ENCODE assay signal across 9 mouse cellular contexts in the genomic region with DNA sequence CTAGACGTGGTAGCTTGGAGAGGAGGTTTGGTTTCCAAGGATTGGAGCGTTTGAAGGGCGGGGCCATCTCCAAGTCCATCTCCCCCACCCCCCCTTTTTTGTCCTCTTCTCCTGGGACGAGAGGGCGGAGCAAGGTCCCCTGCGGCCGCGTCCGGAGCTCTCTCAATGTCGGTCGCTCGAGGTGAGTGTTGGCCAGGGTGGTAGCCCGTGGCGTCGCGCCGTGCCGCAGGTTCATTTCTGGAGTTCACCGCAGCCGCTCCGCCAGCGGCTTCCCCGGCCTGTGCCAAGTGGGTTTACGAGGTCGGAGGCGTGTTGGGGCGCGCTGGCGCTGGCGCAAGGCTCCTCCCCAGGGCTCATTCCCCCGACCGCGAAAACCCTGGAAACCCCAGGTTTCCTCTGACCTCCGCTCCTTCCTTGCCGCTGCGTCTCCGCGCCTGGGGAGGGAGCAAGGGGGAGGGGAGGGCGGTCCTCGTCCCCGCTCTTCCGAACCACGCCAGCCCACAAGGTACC. TPM values are rescaled to one million over a fixed set of nuclear protein-coding genes. Genes with fewer than 3 reads are reported as not detected.
A peak's percentile ranks its signal among the peaks of the same experiment; 100 is the strongest.
DNase-seq lines count a peak whose midpoint lies in the region; ATAC-seq and TF ChIP-seq lines count a peak whose summit lies in the region.
"Had no signal": no experiment of that assay in that cellular context is flagged by ENCODE, and none has a peak within 500 bp of the region (broad histone marks: within the 10 kb centered on the region; RNA-seq: fewer than 3 reads in every experiment).

Zfp462 (plus strand) TSS at position 128 of the 510 bp plus-strand sequence.

- peak; percentile 32 for ATAC-seq in intestine, embryonic 16.5 days
- no peak; the same call in 1 of the 2 replicates for ATAC-seq in limb, embryonic 15.5 days (ENCODE audit: insufficient number of reproducible peaks, low FRiP score, low TSS enrichment, low read depth)
- peak; percentile 34 for ATAC-seq in neural tube, embryonic 12.5 days (ENCODE audit: low FRiP score, low read depth)
- ATAC-seq in frontal cortex, adult (ENCODE audit: low TSS enrichment), result no peak

- no peak for DNase-seq in layer of hippocampus, adult 2 months (ENCODE audit: low spot score in 2 of 2)
- no peak for DNase-seq in layer of hippocampus, adult 9-10 months (ENCODE audit: low spot score)
- DNase-seq in gastrocnemius, postnatal 10 days, result peak; percentile 65

- peak within 1 kb of the TSS; percentile 82 for H3K4me2 ChIP-seq in intestine, embryonic 16.5 days (ENCODE audit: low read depth, low read length)
- H3K4me2 ChIP-seq in limb, embryonic 15.5 days, result peak within 1 kb of the TSS; percentile 89
- peak within 1 kb of the TSS; percentile 82 for H3K4me2 ChIP-seq in neural tube, embryonic 12.5 days (replicated peaks)

- H3K9ac ChIP-seq in intestine, embryonic 16.5 days (ENCODE audit: low read depth, low read length), result peak within 1 kb of the TSS; percentile 82
- peak within 1 kb of the TSS; percentile 48 for H3K9ac ChIP-seq in limb, embryonic 15.5 days
- H3K9ac ChIP-seq in neural tube, embryonic 12.5 days, result peak within 1 kb of the TSS; percentile 95

- H3K27ac ChIP-seq in layer of hippocampus, adult 2 months, result peak within 1 kb of the TSS; percentile 68
- H3K27ac ChIP-seq in brown adipose tissue, adult 24 weeks (replicated peaks; ENCODE audit: low read depth, low read length), result peak within 1 kb of the TSS; percentile 63
- H3K27ac ChIP-seq in intestine, embryonic 16.5 days (ENCODE audit: low read length), result peak within 1 kb of the TSS; percentile 35; the same call in 1 of the 2 replicates
- H3K27ac ChIP-seq in limb, embryonic 15.5 days, result peak within 1 kb of the TSS; percentile 95
- peak within 1 kb of the TSS; percentile 96 for H3K27ac ChIP-seq in neural tube, embryonic 12.5 days

- no peaks in the 10 kb centered on the region for H3K9me3 ChIP-seq in intestine, embryonic 16.5 days (ENCODE audit: control insufficient read depth, low read length)
- H3K9me3 ChIP-seq in limb, embryonic 15.5 days, result no peaks in the 10 kb centered on the region
- H3K9me3 ChIP-seq in neural tube, embryonic 12.5 days, result no peaks in the 10 kb centered on the region

- 0% methylated on average over 37 of the region's 43 CpGs for WGBS in intestine, embryonic 16.5 days
- WGBS in limb, embryonic 15.5 days, result under 1% methylated on average over 43 of the region's 43 CpGs
- WGBS in neural tube, embryonic 12.5 days, result under 1% methylated on average over 43 of the region's 43 CpGs

- peak within 1 kb of the TSS; percentile 86 for H3K4me3 ChIP-seq in layer of hippocampus, adult 2 months
- peak within 1 kb of the TSS; percentile 70 for H3K4me3 ChIP-seq in brown adipose tissue, adult 24 weeks (ENCODE audit: insufficient read depth, low read depth, low read length)
- peak within 1 kb of the TSS; percentile 78 for H3K4me3 ChIP-seq in intestine, embryonic 16.5 days (ENCODE audit: low read length)
- H3K4me3 ChIP-seq in limb, embryonic 15.5 days, result peak within 1 kb of the TSS; percentile 71
- H3K4me3 ChIP-seq in neural tube, embryonic 12.5 days, result peak within 1 kb of the TSS; percentile 81

- no peak for TF ChIP-seq CTCF in layer of hippocampus, adult 2 months (conservative IDR thresholded peaks at IDR 0.05)

- no peaks in the 10 kb centered on the region for H3K36me3 ChIP-seq in intestine, embryonic 16.5 days (ENCODE audit: control insufficient read depth, insufficient read depth, low read length)
- no peaks in the 10 kb centered on the region for H3K36me3 ChIP-seq in limb, embryonic 15.5 days
- H3K36me3 ChIP-seq in neural tube, embryonic 12.5 days, result no peaks in the 10 kb centered on the region

- H3K4me1 ChIP-seq in brown adipose tissue, adult 24 weeks (ENCODE audit: control insufficient read depth, insufficient read depth, insufficient read length, low read length), result peaks cover 4% of the 10 kb centered on the region; the same call in 1 of the 2 replicates
- peaks cover 10% of the 10 kb centered on the region; the same call in 1 of the 2 replicates for H3K4me1 ChIP-seq in intestine, embryonic 16.5 days (ENCODE audit: control insufficient read depth, insufficient read depth, low read length)
- H3K4me1 ChIP-seq in limb, embryonic 15.5 days, result peaks cover 18% of the 10 kb centered on the region
- H3K4me1 ChIP-seq in neural tube, embryonic 12.5 days, result 0 out of 2 replicates have a peak, but pooled peaks cover under 1% of the 10 kb centered on the region

- H3K27me3 ChIP-seq in intestine, embryonic 16.5 days (replicated peaks; ENCODE audit: control insufficient read depth, insufficient read depth, low read length), result no peaks in the 10 kb centered on the region
- no peaks in the 10 kb centered on the region for H3K27me3 ChIP-seq in limb, embryonic 15.5 days
- no peaks in the 10 kb centered on the region for H3K27me3 ChIP-seq in neural tube, embryonic 12.5 days (replicated peaks)

RNA-seq across cellular contexts. Expression of gene Zfp462, which starts in this region (rescaled TPM):
- total RNA-seq in layer of hippocampus, adult 2 months (2021), result 10 to 100 TPM; 66.7 to 68.8 TPM
- 0.50 and 2.1 TPM in 2 replicates for polyA plus RNA-seq in brown adipose tissue, adult 24 weeks (2012; ENCODE audit: insufficient read depth, insufficient read length, missing spikeins)
- total RNA-seq in gastrocnemius, postnatal 10 days (2021), result 10 to 100 TPM; 24.0 to 39.0 TPM
- 2.2 and 2.4 TPM in 2 replicates for polyA plus RNA-seq in intestine, embryonic 16.5 days (2015; fragmentation: Nextera tagmentation; extraction: Ambion mirVana)
- 3.1 and 5.5 TPM in 2 replicates for polyA plus RNA-seq in limb, embryonic 15.5 days (2015; fragmentation: Nextera tagmentation; extraction: Ambion mirVana)
- 14.9 and 18.5 TPM in 2 replicates for polyA plus RNA-seq in neural tube, embryonic 12.5 days (2016; fragmentation: Nextera tagmentation; extraction: Ambion mirVana)
- total RNA-seq: MEL had no signal

Comparison
In these comparisons a context has a peak if more than half of its experiments do, and no peak if none do; other contexts are left out.
1. H3K27ac ChIP-seq: peak in every context shown above with its lines; median percentile 96 in neural tube, embryonic 12.5 days; 95 in limb, embryonic 15.5 days; 68 in layer of hippocampus, adult 2 months; 63 in brown adipose tissue, adult 24 weeks; 35 in intestine, embryonic 16.5 days.
2. ATAC-seq: peak in intestine, embryonic 16.5 days (single experiment) and neural tube, embryonic 12.5 days (single experiment); none in limb, embryonic 15.5 days (single experiment) and frontal cortex, adult (single experiment).
3. Peak in every context shown above with its lines, with median percentiles within 50 percentile points of each other: H3K4me3 ChIP-seq, H3K4me2 ChIP-seq and H3K9ac ChIP-seq.